In the genomic region with DNA sequence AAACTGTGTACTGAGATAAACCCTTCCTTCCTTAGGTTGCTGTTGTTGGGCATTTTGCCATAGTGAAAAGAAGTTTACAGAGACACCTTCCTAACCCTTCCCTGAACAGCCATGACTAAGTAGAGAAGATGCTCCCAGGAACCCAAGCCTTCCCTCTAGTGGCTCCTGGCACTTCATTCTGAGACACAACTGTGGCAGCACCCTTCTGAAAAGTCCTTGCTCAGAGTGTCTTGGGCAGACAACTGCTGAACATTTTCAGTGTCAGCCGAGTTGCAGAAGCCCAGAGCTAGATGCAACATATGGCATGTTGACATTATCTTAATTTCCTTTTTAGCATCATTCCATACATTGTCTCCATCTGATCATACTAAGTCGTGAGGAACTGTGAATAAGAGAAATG, we compare ENCODE assay signal across 16 mouse cellular contexts.
"Had no signal": no experiment of that assay in that cellular context is flagged by ENCODE, and none has a peak within 500 bp of the region (broad histone marks: within the 10 kb centered on the region; RNA-seq: fewer than 3 reads in every experiment).

No protein-coding gene starts in this region.

- H3K27ac ChIP-seq: lung, embryonic 15.5 days; macrophage; midbrain, embryonic 13.5 days; midbrain, embryonic 15.5 days; neural tube, embryonic 12.5 days; stomach, embryonic 15.5 days; stomach, postnatal 0 days had no signal

- H3K4me3 ChIP-seq: lung, embryonic 15.5 days; megakaryocyte, embryonic 14.5 days; midbrain, embryonic 13.5 days; midbrain, embryonic 15.5 days; neural tube, embryonic 12.5 days; stomach, embryonic 15.5 days had no signal

- ATAC-seq: lung, postnatal 0 days; midbrain, embryonic 13.5 days; midbrain, embryonic 15.5 days had no signal

- DNase-seq: lung, adult 2 months; lung, postnatal 14 days; lung, postnatal 36 days; right cerebral cortex, postnatal 14 days; thymus, adult 2 months; thymus, postnatal 25 days; thymus, postnatal 4 days had no signal
